ENCODE assay signal across 27 mouse cellular contexts in the genomic region with DNA sequence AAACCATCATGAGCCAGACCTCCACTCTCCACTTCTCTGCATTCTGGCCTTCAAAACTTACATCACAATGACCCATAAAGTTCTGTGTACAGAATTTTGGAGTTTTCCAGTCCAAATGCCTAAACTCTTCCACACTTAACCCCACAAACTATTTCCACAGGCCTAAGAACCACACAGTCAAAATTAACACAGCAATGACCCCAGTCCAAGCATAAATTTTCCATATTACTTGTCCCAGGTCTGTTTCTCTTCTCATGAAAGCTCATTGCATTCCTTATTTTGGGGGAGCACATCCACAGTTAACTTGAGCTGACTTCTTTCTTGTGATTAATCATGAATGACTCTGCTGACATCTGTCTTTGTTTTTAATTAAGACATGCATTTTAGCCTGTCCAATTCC.
"Had no signal": no experiment of that assay in that cellular context is flagged by ENCODE, and none has a peak within 500 bp of the region (broad histone marks: within the 10 kb centered on the region; RNA-seq: fewer than 3 reads in every experiment).

No protein-coding gene starts in this region.

- ATAC-seq: forebrain, postnatal 0 days; hindbrain, postnatal 0 days; inflammation-experienced regulatory T-cells, adult 6 months; intestine, embryonic 15.5 days; intestine, postnatal 0 days; liver, embryonic 12.5 days had no signal

- H3K4me3 ChIP-seq: heart, adult 2 months; heart, embryonic 13.5 days; heart, embryonic 15.5 days; hindbrain, embryonic 13.5 days; hindbrain, embryonic 15.5 days; intestine, embryonic 15.5 days; limb, embryonic 13.5 days; limb, embryonic 15.5 days; liver, embryonic 12.5 days had no signal

- H3K9me3 ChIP-seq: intestine, embryonic 15.5 days had no signal

- H3K27me3 ChIP-seq: heart, embryonic 13.5 days; heart, embryonic 15.5 days; hindbrain, embryonic 13.5 days; hindbrain, embryonic 15.5 days; intestine, embryonic 15.5 days; limb, embryonic 13.5 days; limb, embryonic 15.5 days; liver, embryonic 12.5 days had no signal

- H3K27ac ChIP-seq: heart, adult 2 months; heart, embryonic 13.5 days; heart, embryonic 15.5 days; hindbrain, embryonic 13.5 days; hindbrain, embryonic 15.5 days; hindbrain, postnatal 0 days; intestine, embryonic 15.5 days; limb, embryonic 13.5 days; limb, embryonic 15.5 days; liver, embryonic 12.5 days; liver, embryonic 14.5 days had no signal

- H3K4me2 ChIP-seq: heart, embryonic 11.5 days; heart, embryonic 13.5 days; heart, embryonic 15.5 days; hindbrain, embryonic 13.5 days; hindbrain, embryonic 15.5 days; intestine, embryonic 15.5 days; limb, embryonic 13.5 days; limb, embryonic 15.5 days; liver, embryonic 12.5 days had no signal

- H3K9ac ChIP-seq: forebrain, postnatal 0 days; heart, embryonic 13.5 days; heart, embryonic 15.5 days; hindbrain, embryonic 13.5 days; hindbrain, embryonic 15.5 days; intestine, embryonic 15.5 days; limb, embryonic 13.5 days; limb, embryonic 15.5 days; liver, embryonic 12.5 days; liver, embryonic 14.5 days had no signal

- H3K4me1 ChIP-seq: heart, embryonic 13.5 days; heart, embryonic 15.5 days; hindbrain, embryonic 13.5 days; hindbrain, embryonic 15.5 days; intestine, embryonic 15.5 days; limb, embryonic 13.5 days; limb, embryonic 15.5 days; liver, embryonic 12.5 days had no signal

- DNase-seq: forebrain, postnatal 0 days; gastrocnemius, postnatal 14 days; gastrocnemius, postnatal 36 days; heart, adult 11 months; heart, adult 2 months; heart, postnatal 14 days; heart, postnatal 36 days; kidney, adult 2 months; kidney, postnatal 25 days; kidney, postnatal 4 days; layer of hippocampus, adult 9-11 months; layer of hippocampus, postnatal 36 days; left cerebral cortex, postnatal 4 days; lung, adult 18-20 months had no signal
